Mouse (Mus musculus) neutrophil, adult 83 days (primary cell): Measurements from ENCODE around the gene Gper1. TPM values are rescaled to one million over a fixed set of nuclear protein-coding genes. Genes with fewer than 3 reads are reported as not detected.

Source experiments
- total RNA-seq, 2 experiments: library from RNA; stranded (reverse); gene quantifications; one replicate each; pipeline ENCODE4 v1.2.4; 2023

Gper1 gene
- under 1 TPM; 0.26 to 0.68 TPM for total RNA-seq

GRCm38 (mm10) chr5:139423026-139423865, at the start of gene Gper1:
Gper1 (plus strand) TSS chr5:139423151.

GRCm38 (mm10) chr5:139377468-139378270, 45.3 kb upstream of the Gper1 start, which contains the start of gene Gpr146:
Gpr146 (plus strand) TSS chr5:139377697.

GRCm38 (mm10) chr5:139404801-139405401, 18.1 kb upstream of the Gper1 start, which contains the start of gene C130050O18Rik:
C130050O18Rik (plus strand) TSS chr5:139405280.

GRCm38 (mm10) chr5:139460384-139461067, 37.6 kb downstream of the Gper1 start, which contains the start of gene 3110082I17Rik:
3110082I17Rik (minus strand) TSS chr5:139460527.

Other genes with a start within 250 kb of the Gper1 start
- 10 to 100 TPM; 65.4 to 70.0 TPM for gene Sun1, start 222.5 kb upstream of the Gper1 start, total RNA-seq
- 10 to 100 TPM; 33.1 to 37.5 TPM for gene Get4, start 170.8 kb upstream of the Gper1 start, total RNA-seq
- 10 to 100 TPM; 83.4 to 92.6 TPM for gene Adap1, start 97.5 kb upstream of the Gper1 start, total RNA-seq
- 10 to 100 TPM; 25.0 to 27.5 TPM for gene Cox19, start 71.7 kb upstream of the Gper1 start, total RNA-seq
- not detected for gene Cyp2w1, start 70.5 kb upstream of the Gper1 start, total RNA-seq
- 1 to 10 TPM; 8.6 to 9.9 TPM for gene Gpr146, start 45.5 kb upstream of the Gper1 start, total RNA-seq
- gene C130050O18Rik, start 17.9 kb upstream of the Gper1 start, total RNA-seq, result 10 to 100 TPM; 24.6 to 27.5 TPM
- gene 3110082I17Rik, start 37.4 kb downstream of the Gper1 start, total RNA-seq, result 10 to 100 TPM; 10.1 to 10.7 TPM
- 10 to 100 TPM; 87.9 to 91.7 TPM for gene Zfand2a, start 61.4 kb downstream of the Gper1 start, total RNA-seq
- not detected for gene Uncx, start 120.3 kb downstream of the Gper1 start, total RNA-seq